Mouse (Mus musculus): ENCODE results near the gene Cavin1. TPM values are rescaled to one million over a fixed set of nuclear protein-coding genes. Genes with fewer than 3 reads are reported as not detected.

Cavin1 gene
- polyA plus RNA-seq, 1 experiment from 2014 or later = 25.5 TPM

- WGBS (ENCODE audit: insufficient replicate concordance) = 79% methylated on average over 6 of the region's 6 CpGs
- Histone ChIP-seq H3K9me3 (replicated peaks) (no peaks in the 10 kb centered on the region), H3K4me2 (no peak overlapping the region), H3K27ac (no peak overlapping the region), H3K36me3 (no peaks in the 10 kb centered on the region), H3K4me3 (replicated peaks) (no peak overlapping the region), H3K27me3 (peaks cover 30% of the 10 kb centered on the region), H3K4me1 (replicated peaks) (peaks cover 85% of the 10 kb centered on the region), H3K9ac (no peak overlapping the region)
- DNase-seq (no peak), ATAC-seq (ENCODE audit: low read depth) (no peak)
Observed at GRCm38 (mm10) chr11:100964901-100965542, 5.7 kb downstream of the Cavin1 start.

GRCm38 (mm10) chr11:100964180-100964579, 6.5 kb downstream of the Cavin1 start:
- H3K9me3 ChIP-seq (replicated peaks) = no peaks in the 10 kb centered on the region
- H3K36me3 ChIP-seq = no peaks in the 10 kb centered on the region
- H3K27ac ChIP-seq = no peak overlapping the region
- H3K27me3 ChIP-seq = peaks cover 22% of the 10 kb centered on the region
- 73% methylated on average over 7 of the region's 7 CpGs for WGBS (ENCODE audit: insufficient replicate concordance)
- H3K4me1 ChIP-seq (replicated peaks) = peaks cover 85% of the 10 kb centered on the region
- DNase-seq (no peak), ATAC-seq (ENCODE audit: low read depth) (no peak)
- no peak overlapping the region for H3K4me3 ChIP-seq (replicated peaks)
- no peak overlapping the region for H3K4me2 ChIP-seq
- H3K9ac ChIP-seq = no peak overlapping the region

- 0 out of 2 replicates have a peak overlapping the region, but pooled peaks have one; percentile 3 for H3K27ac ChIP-seq
- no peak overlapping the region for H3K9ac ChIP-seq
- ATAC-seq (ENCODE audit: low read depth) (no peak), DNase-seq (no peak)
- 60% methylated on average over 9 of the region's 9 CpGs for WGBS (ENCODE audit: insufficient replicate concordance)
- H3K9me3 ChIP-seq (replicated peaks) = no peaks in the 10 kb centered on the region
- 0 out of 2 replicates have a peak, but pooled peaks cover under 1% of the 10 kb centered on the region for H3K36me3 ChIP-seq
- H3K4me3 ChIP-seq (replicated peaks) = no peak overlapping the region
- peaks cover 21% of the 10 kb centered on the region for H3K27me3 ChIP-seq
- peaks cover 85% of the 10 kb centered on the region for H3K4me1 ChIP-seq (replicated peaks)
- no peak overlapping the region for H3K4me2 ChIP-seq
Observed at GRCm38 (mm10) chr11:100963647-100964046, 7.0 kb downstream of the Cavin1 start.

GRCm38 (mm10) chr11:100962371-100962911, 8.2 kb downstream of the Cavin1 start:
- WGBS (ENCODE audit: insufficient replicate concordance) = 56% methylated on average over 9 of the region's 9 CpGs
- H3K4me3 ChIP-seq (replicated peaks) = no peak overlapping the region
- no peak for ATAC-seq (ENCODE audit: low read depth)
- no peak for DNase-seq
- 0 out of 2 replicates have a peak, but pooled peaks cover 3% of the 10 kb centered on the region for H3K36me3 ChIP-seq
- peaks cover 80% of the 10 kb centered on the region for H3K4me1 ChIP-seq (replicated peaks)
- H3K4me2 ChIP-seq = no peak overlapping the region
- H3K9ac ChIP-seq = no peak overlapping the region
- H3K9me3 ChIP-seq (replicated peaks) = no peaks in the 10 kb centered on the region
- H3K27ac ChIP-seq = no peak overlapping the region; the same call in 1 of the 2 replicates
- peaks cover 14% of the 10 kb centered on the region; the same call in 1 of the 2 replicates for H3K27me3 ChIP-seq

- H3K9ac ChIP-seq = no peak overlapping the region
- WGBS (ENCODE audit: insufficient replicate concordance) = 22% methylated on average over 6 of the region's 6 CpGs
- H3K9me3 ChIP-seq (replicated peaks) = no peaks in the 10 kb centered on the region
- H3K27ac ChIP-seq = peak overlapping the region; percentile 20; the same call in 1 of the 2 replicates
- H3K27me3 ChIP-seq = peaks cover 10% of the 10 kb centered on the region; the same call in 1 of the 2 replicates
- H3K4me2 ChIP-seq = peak overlapping the region; percentile 40
- 0 out of 2 replicates have a peak, but pooled peaks cover 3% of the 10 kb centered on the region for H3K36me3 ChIP-seq
- H3K4me1 ChIP-seq (replicated peaks) = peaks cover 70% of the 10 kb centered on the region
- ATAC-seq (ENCODE audit: low read depth) (peak; percentile 75), DNase-seq (no peak)
- H3K4me3 ChIP-seq (replicated peaks) = no peak overlapping the region
Observed at GRCm38 (mm10) chr11:100960540-100960939, 10.1 kb downstream of the Cavin1 start.

DNA sequence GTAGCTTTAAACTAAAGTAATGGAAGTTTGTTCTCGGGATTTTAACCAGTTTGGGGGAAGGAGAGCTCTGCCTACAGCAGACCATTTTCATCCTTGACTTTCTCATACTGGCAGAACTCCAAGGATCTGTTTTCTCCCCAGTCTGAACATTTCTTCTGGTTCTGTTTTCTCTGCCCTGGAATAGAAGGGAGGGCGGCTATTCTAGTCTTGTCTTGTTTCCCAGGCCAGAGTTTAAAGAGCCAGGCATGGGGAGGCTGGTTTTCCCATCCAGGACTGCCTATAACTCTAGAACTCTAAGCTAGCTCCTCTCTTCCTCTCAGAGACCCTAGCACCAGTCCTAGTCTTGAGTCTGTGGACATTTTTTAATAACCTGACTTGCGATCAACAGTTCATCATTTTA, 10.9 kb downstream of the Cavin1 start:
- Histone ChIP-seq H3K4me2 (0 out of 2 replicates have a peak overlapping the region, but pooled peaks have one; percentile 50), H3K9me3 (replicated peaks) (no peaks in the 10 kb centered on the region), H3K27me3 (peaks cover 10% of the 10 kb centered on the region; the same call in 1 of the 2 replicates), H3K9ac (no peak overlapping the region), H3K4me3 (replicated peaks) (no peak overlapping the region), H3K27ac (peak overlapping the region; percentile 29; the same call in 1 of the 2 replicates), H3K36me3 (0 out of 2 replicates have a peak, but pooled peaks cover 3% of the 10 kb centered on the region), H3K4me1 (replicated peaks) (peaks cover 63% of the 10 kb centered on the region)
- 33% methylated on average over 3 of the region's 3 CpGs for WGBS (ENCODE audit: insufficient replicate concordance)
- DNase-seq (no peak), ATAC-seq (ENCODE audit: low read depth) (no peak)

DNA sequence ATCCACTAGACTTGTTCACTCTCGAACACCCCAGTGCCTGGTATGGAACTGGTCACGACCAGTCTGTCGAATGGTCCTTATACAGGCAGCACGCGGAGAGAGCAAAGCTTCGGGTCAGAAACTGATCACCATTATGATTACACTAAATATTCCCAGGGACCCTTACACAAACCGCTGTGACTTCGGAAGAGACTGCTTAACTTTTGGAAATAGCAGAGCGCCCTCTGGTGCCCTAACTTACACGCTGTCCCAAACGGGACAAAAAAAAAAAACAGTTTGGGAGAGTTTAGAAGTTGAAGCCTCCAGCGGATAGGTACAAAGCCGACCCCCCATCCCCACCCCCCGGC, 11.2 kb downstream of the Cavin1 start:
- whole genome bisulfite sequencing (ENCODE audit: insufficient replicate concordance) = 6% methylated on average over 14 of the region's 14 CpGs
- peak overlapping the region; percentile 29; the same call in 1 of the 2 replicates for H3K27ac ChIP-seq
- H3K36me3 ChIP-seq = 0 out of 2 replicates have a peak, but pooled peaks cover 3% of the 10 kb centered on the region
- DNase-seq (peak; percentile 51), ATAC-seq (ENCODE audit: low read depth) (no peak)
- no peaks in the 10 kb centered on the region for H3K9me3 ChIP-seq (replicated peaks)
- H3K4me1 ChIP-seq (replicated peaks) = peaks cover 59% of the 10 kb centered on the region
- H3K4me3 ChIP-seq (replicated peaks) = peak overlapping the region; percentile 20
- H3K9ac ChIP-seq = no peak overlapping the region
- peak overlapping the region; percentile 50 for H3K4me2 ChIP-seq
- H3K27me3 ChIP-seq = peaks cover 10% of the 10 kb centered on the region; the same call in 1 of the 2 replicates

- H3K27ac ChIP-seq = no peak overlapping the region
- peak overlapping the region; percentile 50 for H3K4me2 ChIP-seq
- DNase-seq = no peak
- H3K9me3 ChIP-seq (replicated peaks) = no peaks in the 10 kb centered on the region
- peaks cover 10% of the 10 kb centered on the region; the same call in 1 of the 2 replicates for H3K27me3 ChIP-seq
- H3K4me1 ChIP-seq (replicated peaks) = peaks cover 53% of the 10 kb centered on the region
- H3K9ac ChIP-seq = no peak overlapping the region
- peak overlapping the region; percentile 20 for H3K4me3 ChIP-seq (replicated peaks)
- H3K36me3 ChIP-seq = 0 out of 2 replicates have a peak, but pooled peaks cover 3% of the 10 kb centered on the region
- WGBS (ENCODE audit: insufficient replicate concordance) = 57% methylated on average over 76 of the region's 76 CpGs
- ATAC-seq (ENCODE audit: low read depth) = no peak
Observed at GRCm38 (mm10) chr11:100958613-100959463, 11.8 kb downstream of the Cavin1 start.

- no peak for ATAC-seq (ENCODE audit: low read depth)
- Histone ChIP-seq H3K27me3 (peaks cover 10% of the 10 kb centered on the region; the same call in 1 of the 2 replicates), H3K4me2 (no peak overlapping the region), H3K4me1 (replicated peaks) (peaks cover 45% of the 10 kb centered on the region), H3K36me3 (0 out of 2 replicates have a peak, but pooled peaks cover 3% of the 10 kb centered on the region), H3K4me3 (replicated peaks) (no peak overlapping the region), H3K27ac (no peak overlapping the region), H3K9me3 (replicated peaks) (no peaks in the 10 kb centered on the region), H3K9ac (no peak overlapping the region)
- DNase-seq = no peak
- 49% methylated on average over 6 of the region's 6 CpGs for WGBS (ENCODE audit: insufficient replicate concordance)
Observed at GRCm38 (mm10) chr11:100957915-100958469, 12.7 kb downstream of the Cavin1 start.

- Histone ChIP-seq H3K4me1 (replicated peaks) (peaks cover 39% of the 10 kb centered on the region), H3K4me3 (replicated peaks) (no peak overlapping the region), H3K27ac (no peak overlapping the region), H3K9me3 (replicated peaks) (no peaks in the 10 kb centered on the region), H3K9ac (no peak overlapping the region), H3K27me3 (peaks cover 10% of the 10 kb centered on the region; the same call in 1 of the 2 replicates), H3K4me2 (no peak overlapping the region), H3K36me3 (0 out of 2 replicates have a peak, but pooled peaks cover 3% of the 10 kb centered on the region)
- WGBS (ENCODE audit: insufficient replicate concordance) = 7% methylated on average over 5 of the region's 5 CpGs
- DNase-seq = peak; percentile 69
- no peak for ATAC-seq (ENCODE audit: low read depth)
Observed at GRCm38 (mm10) chr11:100957244-100957643, 13.4 kb downstream of the Cavin1 start.

Data from liver, embryonic 13.5 days (tissue).